Mouse (Mus musculus) CH12.LX (cell line): ENCODE results near the gene Pde4dip. TPM values are rescaled to one million over a fixed set of nuclear protein-coding genes. Genes with fewer than 3 reads are reported as not detected.

Experiments
- DNase-seq: peaks from one replicate; pipeline ENCODE4 v3.0.0-alpha.2; 2013; ENCODE audit errors: extremely low read depth
- H3K27ac ChIP-seq: 2 replicates; pipeline ENCODE4 v1.5.1; 2012; ENCODE audit warnings: low read depth, mild to moderate bottlenecking, control low read depth, moderate library complexity; ENCODE audit not compliant: insufficient read depth
- H3K27me3 ChIP-seq: replicated peaks from 2 replicates; pipeline ENCODE3; 2012; ENCODE audit warnings: inconsistent platforms
- H3K36me3 ChIP-seq, 2 experiments: replicated peaks in 1 of 2; 2 replicates each; pipeline versions ENCODE3 to v1.6.1; 2012; ENCODE audit warnings: inconsistent platforms in 1 of 2, low read length in 1 of 2, mild to moderate bottlenecking in 1 of 2, mixed read lengths in 1 of 2, moderate library complexity in 1 of 2; ENCODE audit not compliant: control insufficient read depth in 1 of 2, insufficient read depth in 1 of 2
- H3K4me1 ChIP-seq, 2 experiments: 2 replicates each; pipeline ENCODE4 v1.6.1; 2012; ENCODE audit warnings: inconsistent platforms in 1 of 2, moderate library complexity in 1 of 2; ENCODE audit not compliant: insufficient read depth in 2 of 2, control insufficient read depth in 1 of 2
- H3K4me2 ChIP-seq: 2 replicates; pipeline ENCODE4 v1.6.1; 2012; ENCODE audit warnings: low read depth, mild to moderate bottlenecking, control low read depth; ENCODE audit not compliant: poor library complexity, insufficient read depth, severe bottlenecking
- H3K4me3 ChIP-seq, 3 experiments: fragments of 150-350 bp in 1 of 3; sonication (generic) in 1 of 3; replicated peaks in 1 of 3; 2 replicates each; pipeline versions ENCODE3 to v1.5.1; 2011 to 2012; ENCODE audit warnings: low read depth in 2 of 3, low read length in 2 of 3, mild to moderate bottlenecking in 2 of 3, moderate library complexity in 2 of 3, control low read depth in 1 of 3, improper control_type of control experiment in 1 of 3, inconsistent platforms in 1 of 3, mixed read lengths in 1 of 3; ENCODE audit not compliant: poor library complexity in 1 of 3
- H3K79me2 ChIP-seq: replicated peaks from 2 replicates; pipeline ENCODE4 v1.6.1; 2012; ENCODE audit warnings: mild to moderate bottlenecking, moderate library complexity; ENCODE audit not compliant: control insufficient read depth, poor library complexity, insufficient read depth, severe bottlenecking; ENCODE audit errors: extremely low read depth
- H3K9ac ChIP-seq: 2 replicates; pipeline ENCODE4 v1.6.1; 2012; ENCODE audit warnings: low read depth, mild to moderate bottlenecking, control low read depth, moderate library complexity; ENCODE audit not compliant: insufficient read depth
- H3K9me3 ChIP-seq: replicated peaks from 2 replicates; pipeline ENCODE3; 2012; ENCODE audit warnings: low read length, inconsistent platforms, mixed read lengths
- BHLHE40 ChIP-seq: IDR thresholded peaks from 2 replicates; pipeline ENCODE4 v1.6.1; 2011; ENCODE audit warnings: mild to moderate bottlenecking, low read depth, low read length, improper control_type of control experiment
- CTCF ChIP-seq, 2 experiments: IDR thresholded peaks in 1 of 2; conservative IDR thresholded peaks in 1 of 2; 2 replicates each; pipeline ENCODE4 v1.5.1; 2011 to 2012; ENCODE audit warnings: low read depth in 2 of 2, low read length in 2 of 2, improper control_type of control experiment in 1 of 2, inconsistent platforms in 1 of 2, mild to moderate bottlenecking in 1 of 2, moderate library complexity in 1 of 2
- EP300 ChIP-seq: IDR thresholded peaks from 2 replicates; pipeline ENCODE4 v1.6.1; 2011; ENCODE audit warnings: low read length, improper control_type of control experiment
- KAT2A ChIP-seq: IDR thresholded peaks from 2 replicates; pipeline ENCODE4 v1.6.1; 2012; ENCODE audit warnings: low read length, improper control_type of control experiment, inconsistent platforms; ENCODE audit not compliant: insufficient replicate concordance
- MAX ChIP-seq: IDR thresholded peaks from 2 replicates; pipeline ENCODE4 v1.6.1; 2011; ENCODE audit warnings: low read length, improper control_type of control experiment
- MXI1 ChIP-seq: IDR thresholded peaks from 2 replicates; pipeline ENCODE4 v1.6.1; 2011; ENCODE audit warnings: mild to moderate bottlenecking, low read depth, low read length, improper control_type of control experiment
- MYC ChIP-seq: IDR thresholded peaks from 2 replicates; pipeline ENCODE4 v1.6.1; 2011; ENCODE audit warnings: low read depth, mild to moderate bottlenecking, improper control_type of control experiment, low read length
- NRF1 ChIP-seq: IDR thresholded peaks from 2 replicates; pipeline ENCODE4 v1.6.1; 2014; ENCODE audit warnings: low read depth, mild to moderate bottlenecking, inconsistent platforms, low read length, improper control_type of control experiment, moderate library complexity
- POLR2A ChIP-seq: IDR thresholded peaks from 2 replicates; pipeline ENCODE4 v1.6.1; 2011; ENCODE audit warnings: low read depth, mild to moderate bottlenecking, improper control_type of control experiment, low read length
- RAD21 ChIP-seq: IDR thresholded peaks from 2 replicates; pipeline ENCODE4 v1.6.1; 2011; ENCODE audit warnings: low read depth, mild to moderate bottlenecking, low read length, improper control_type of control experiment, moderate library complexity
- RCOR1 ChIP-seq: conservative IDR thresholded peaks from 2 replicates; pipeline ENCODE4 v1.6.1; 2012; ENCODE audit warnings: low read depth, mild to moderate bottlenecking, inconsistent platforms, low read length, improper control_type of control experiment
- SIN3A ChIP-seq: IDR thresholded peaks from 2 replicates; pipeline ENCODE4 v1.6.1; 2012; ENCODE audit warnings: low read length, improper control_type of control experiment, inconsistent platforms
- SMC3 ChIP-seq: IDR thresholded peaks from 2 replicates; pipeline ENCODE4 v1.6.1; 2011; ENCODE audit warnings: low read depth, low read length, improper control_type of control experiment
- TBP ChIP-seq: conservative IDR thresholded peaks from 2 replicates; pipeline ENCODE4 v1.6.1; 2011; ENCODE audit warnings: low read depth, low read length, improper control_type of control experiment
- TCF12 ChIP-seq: IDR thresholded peaks from 2 replicates; pipeline ENCODE4 v1.6.1; 2014; ENCODE audit warnings: low read depth, mild to moderate bottlenecking, inconsistent platforms, low read length, improper control_type of control experiment
- UBTF ChIP-seq: IDR thresholded peaks from 2 replicates; pipeline ENCODE4 v1.6.1; 2012; ENCODE audit warnings: low read depth, mild to moderate bottlenecking, inconsistent platforms, low read length, improper control_type of control experiment, moderate library complexity
- USF1 ChIP-seq: IDR thresholded peaks from 2 replicates; pipeline ENCODE4 v1.6.1; 2014; ENCODE audit warnings: low read depth, mild to moderate bottlenecking, inconsistent platforms, low read length, improper control_type of control experiment
- ZKSCAN1 ChIP-seq: IDR thresholded peaks from 2 replicates; pipeline ENCODE4 v1.6.1; 2012; ENCODE audit warnings: low read depth, inconsistent platforms, low read length, improper control_type of control experiment, borderline replicate concordance
- dilution Hi-C: fragments of 300-500 bp; cut with MboI; formaldehyde crosslinking; loops from 2 replicates; pipeline ENCODE4 v1.14.3; 2020; ENCODE audit warnings: low sequenced_read_pairs; ENCODE audit not compliant: extremely low pct_unique_long_range_greater_than_20kb, extremely low pct_ligation_motif_present
- in situ Hi-C: fragments of 300-500 bp; cut with MboI; formaldehyde crosslinking; loops from 3 replicates; pipeline ENCODE4 v1.14.3; 2019; ENCODE audit warnings: low sequenced_read_pairs, low pct_ligation_motif_present, low pct_unique_long_range_greater_than_20kb, mixed read lengths
- polyA plus RNA-seq: library from polyadenylated mRNA; unstranded; fragments of >175 nt; gene quantifications from 2 replicates; pipeline ENCODE4 v1.2.1, GENCODE M21; 2012; ENCODE audit warnings: low read depth; ENCODE audit not compliant: insufficient read length
- total RNA-seq, 2 experiments: library from RNA; depleted of rRNA; stranded (reverse); fragments of 300-350 nt in 1 of 2; fragments of >200 nt in 1 of 2; gene quantifications; 2 replicates each; pipeline ENCODE4 v1.2.3; 2012 to 2014

Gene Pde4dip
- total and polyA plus RNA-seq, 3 experiments = 12.4 to 21.7 (median 15.2) TPM

- TF ChIP-seq UBTF (no peak), MYC (0 out of 2 replicates have a peak, but pooled peaks have one; percentile 21), EP300 (no peak), SIN3A (peak; percentile 55; the same call in 1 of the 2 replicates), POLR2A (no peak), USF1 (no peak), CTCF (conservative IDR thresholded peaks at IDR 0.05 in 1 of 2, IDR thresholded peaks at IDR 0.05 in 1 of 2; ENCODE audit: low read depth in 2 of 2, low read length in 2 of 2) (peak; percentile 25 to 99; a peak in 2 of 4 replicates), BHLHE40 (peak; percentile 31; the same call in 1 of the 2 replicates)
- TF ChIP-seq, all 38 proteins: peak for 16
These were observed 207.0 kb downstream of the Pde4dip start (continued) for GRCm38 (mm10) chr3:97681321-97682158.

- H3K27ac ChIP-seq = 0 out of 2 replicates have a peak overlapping the region, but pooled peaks have one; percentile 21
These were observed 207.7 kb downstream of the Pde4dip start for GRCm38 (mm10) chr3:97680631-97681320.

More at GRCm38 (mm10) chr3:97680631-97681320, 207.7 kb downstream of the Pde4dip start:
- dilution Hi-C loops (no loop called here), in situ Hi-C loops (loop anchor here (5.0 to 25.0 kb wide), 2 partner anchors 87 to 482 kb away; partner anchors contain the start of gene Adam30)
- H3K36me3 ChIP-seq = no peaks in the 10 kb centered on the region
- DNase-seq = peak; percentile 88
- H3K27me3 ChIP-seq = no peaks in the 10 kb centered on the region
- peak overlapping the region; percentile 47 for H3K4me2 ChIP-seq
- no peaks in the 10 kb centered on the region for H3K9me3 ChIP-seq
- H3K4me3 ChIP-seq = peak overlapping the region; percentile 61 to 73 (median 64)
- H3K9ac ChIP-seq = peak overlapping the region; percentile 37; the same call in 1 of the 2 replicates
- H3K4me1 ChIP-seq = peaks cover 0 to 15% of the 10 kb centered on the region in 2 experiments; a peak in 2 of 4 replicates
- H3K79me2 ChIP-seq = no peaks in the 10 kb centered on the region
- TF ChIP-seq KAT2A (0 out of 2 replicates have a peak, but pooled peaks have one; percentile 1), SMC3 (peak; percentile 58), MXI1 (0 out of 2 replicates have a peak, but pooled peaks have one; percentile 25), RAD21 (peak; percentile 32), MYC (peak; percentile 84), NRF1 (peak; percentile 46; the same call in 1 of the 2 replicates), TBP (peak; percentile 63), BHLHE40 (peak; percentile 41; the same call in 1 of the 2 replicates), UBTF (no peak), CTCF (conservative IDR thresholded peaks at IDR 0.05 in 1 of 2, IDR thresholded peaks at IDR 0.05 in 1 of 2; ENCODE audit: low read depth in 2 of 2, low read length in 2 of 2) (peak; percentile 67 to 85), POLR2A (peak; percentile 36; the same call in 1 of the 2 replicates), SIN3A (no peak; the same call in 1 of the 2 replicates), ZKSCAN1 (peak; percentile 89), TCF12 (0 out of 2 replicates have a peak, but pooled peaks have one; percentile 30), EP300 (no peak), RCOR1 (no peak), MAX (peak; percentile 89)
